Mouse (Mus musculus) lung, embryonic 16.5 days (tissue): Measurements from ENCODE around the gene Tmem217. TPM values are rescaled to one million over a fixed set of nuclear protein-coding genes. Genes with fewer than 3 reads are reported as not detected.

Experiments
- ATAC-seq: fragments of 200-750 bp; cut with Nextera tagmentation; 2 replicates; pipeline ENCODE4 v1.8.0; 2017; ENCODE audit warnings: low read depth, mild to moderate bottlenecking, moderate library complexity
- H3K27ac ChIP-seq: fragments of 300-500 bp; sonication (generic); 2 replicates; pipeline ENCODE4 v1.5.1; 2014; ENCODE audit warnings: mild to moderate bottlenecking, control low read depth, low read length
- H3K27me3 ChIP-seq: fragments of 300-500 bp; sonication (generic); 2 replicates; pipeline ENCODE4 v1.6.1; 2014; ENCODE audit warnings: low read depth, low read length, mixed read lengths; ENCODE audit not compliant: control insufficient read depth, insufficient read depth
- H3K36me3 ChIP-seq: fragments of 300-500 bp; sonication (generic); 2 replicates; pipeline ENCODE4 v1.6.1; 2014; ENCODE audit warnings: low read length; ENCODE audit not compliant: control insufficient read depth, insufficient read depth
- H3K4me1 ChIP-seq: fragments of 300-500 bp; sonication (generic); replicated peaks from 2 replicates; pipeline ENCODE4 v1.6.1; 2014; ENCODE audit warnings: low read length, mixed read lengths; ENCODE audit not compliant: control insufficient read depth, insufficient read depth
- H3K4me2 ChIP-seq: fragments of 300-500 bp; sonication (generic); 2 replicates; pipeline ENCODE4 v1.6.1; 2014; ENCODE audit warnings: low read depth, low read length, control low read depth
- H3K4me3 ChIP-seq: fragments of 300-500 bp; sonication (generic); 2 replicates; pipeline ENCODE4 v1.5.1; 2014; ENCODE audit warnings: mild to moderate bottlenecking, low read length, control low read depth
- H3K9ac ChIP-seq: fragments of 300-500 bp; sonication (generic); 2 replicates; pipeline ENCODE4 v1.6.1; 2014; ENCODE audit warnings: low read length, control low read depth
- H3K9me3 ChIP-seq: fragments of 300-500 bp; sonication (generic); 2 replicates; pipeline ENCODE4 v1.6.1; 2016; ENCODE audit warnings: low read length; ENCODE audit not compliant: control insufficient read depth
- WGBS: fragments of 180-500 bp; shearing (Covaris S2); extraction: QIAGEN DNeasy Blood & Tissue Kit; methylation state at CpG from one replicate; pipeline ENCODE4 v1.1.7; 2014; 5-methylcytosine and 5-hydroxymethylcytosine counted together
- polyA plus RNA-seq: library from polyadenylated mRNA; unstranded; fragments of >200 nt; fragmentation: Nextera tagmentation; extraction: Ambion mirVana; gene quantifications from 2 replicates; pipeline ENCODE4 v1.2.1, GENCODE M21; 2015

Gene Tmem217
- polyA plus RNA-seq, 1 experiment from 2014 or later = 0.85 TPM

- Histone ChIP-seq H3K4me1 (peaks cover 15% of the 10 kb centered on the region), H3K27me3 (no peaks in the 10 kb centered on the region), H3K4me3 (no peak overlapping the region), H3K27ac (no peak overlapping the region), H3K9me3 (no peaks in the 10 kb centered on the region), H3K4me2 (no peak overlapping the region), H3K36me3 (peaks cover 2% of the 10 kb centered on the region; the same call in 1 of the 2 replicates), H3K9ac (no peak overlapping the region)
- no peak for ATAC-seq
- WGBS = 63% methylated on average over 10 of the region's 10 CpGs
Measured at GRCm38 (mm10) chr17:29494062-29494731, 58.0 kb downstream of the Tmem217 start.

DNA sequence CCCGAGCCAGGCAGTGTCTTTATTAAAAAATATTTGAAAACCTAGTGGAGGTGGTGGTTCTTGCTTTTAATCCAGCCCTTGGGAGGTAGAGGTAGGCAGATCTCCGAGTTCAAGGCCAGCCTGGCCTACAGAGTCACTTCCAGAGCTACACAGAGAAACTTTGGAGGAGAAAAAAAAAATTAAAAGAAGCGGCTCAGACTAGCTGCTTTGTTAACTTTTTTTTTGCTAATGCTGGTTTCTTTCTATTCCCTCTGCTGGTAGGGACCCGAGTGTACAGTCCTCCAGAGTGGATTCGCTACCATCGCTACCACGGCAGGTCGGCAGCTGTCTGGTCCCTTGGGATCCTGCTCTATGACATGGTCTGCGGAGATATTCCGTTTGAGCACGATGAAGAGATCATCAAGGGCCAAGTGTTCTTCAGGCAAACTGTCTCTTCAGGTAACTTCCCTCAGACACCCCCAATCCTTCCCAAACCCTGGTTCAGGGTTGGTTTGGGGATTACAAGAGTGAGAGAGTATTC is 58.7 kb downstream of the Tmem217 start:
- H3K9ac ChIP-seq = no peak overlapping the region
- 75% methylated on average over 11 of the region's 11 CpGs for WGBS
- no peak overlapping the region for H3K27ac ChIP-seq
- peak overlapping the region; percentile 93 for H3K4me2 ChIP-seq
- peaks cover 2% of the 10 kb centered on the region; the same call in 1 of the 2 replicates for H3K36me3 ChIP-seq
- peak overlapping the region; percentile 78 for H3K4me3 ChIP-seq
- ATAC-seq = no peak
- peaks cover 21% of the 10 kb centered on the region for H3K4me1 ChIP-seq
- H3K9me3 ChIP-seq = no peaks in the 10 kb centered on the region
- no peaks in the 10 kb centered on the region for H3K27me3 ChIP-seq

DNA sequence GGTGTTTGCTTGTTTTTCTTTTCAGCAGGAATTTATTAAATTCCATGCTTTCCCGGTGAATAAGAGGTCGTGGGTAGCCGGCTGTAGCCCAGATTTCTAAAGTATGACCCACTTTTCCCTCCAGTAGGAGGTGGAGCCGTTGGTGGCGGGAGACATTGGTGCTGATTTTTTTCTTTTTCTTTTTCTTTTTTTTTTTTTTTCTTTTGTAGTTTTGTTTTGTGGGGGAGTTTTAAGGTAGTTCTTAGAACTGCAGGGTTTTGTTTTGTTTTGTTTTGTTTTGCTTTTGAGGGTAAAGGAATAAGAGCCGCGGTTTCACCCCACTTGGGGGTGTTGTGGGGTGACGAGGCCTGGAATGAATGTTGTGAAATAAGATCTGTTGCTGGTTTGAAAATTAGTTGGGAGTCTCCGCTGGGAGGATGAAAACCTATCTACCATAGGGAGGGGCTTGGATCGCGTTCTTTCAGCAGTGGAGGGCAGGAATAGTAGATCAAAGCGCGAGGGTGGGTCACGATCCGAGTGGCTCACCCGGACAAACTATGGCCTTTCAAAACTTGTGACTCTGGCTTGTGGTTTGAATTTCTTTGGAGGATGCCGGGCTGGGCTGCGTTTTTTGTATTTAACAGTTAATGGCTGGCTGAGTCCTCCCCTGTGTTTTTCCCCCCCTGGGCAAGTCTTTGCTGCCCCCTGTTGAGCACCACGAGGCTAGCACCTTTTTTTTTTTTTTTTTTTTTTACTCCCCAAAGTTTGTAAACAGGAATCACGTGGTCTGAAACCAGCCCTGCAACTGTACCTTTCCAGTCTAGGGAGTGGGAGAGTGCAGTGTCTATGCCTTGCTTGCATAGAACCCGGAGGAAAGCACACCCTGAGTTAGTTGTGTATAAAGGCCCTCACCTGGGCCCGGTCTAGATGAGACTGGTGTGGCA is 59.7 kb downstream of the Tmem217 start:
- 0 out of 2 replicates have a peak, but pooled peaks have one; percentile 0 for ATAC-seq
- Histone ChIP-seq H3K9me3 (no peaks in the 10 kb centered on the region), H3K36me3 (peaks cover 2% of the 10 kb centered on the region; the same call in 1 of the 2 replicates), H3K4me1 (peaks cover 18% of the 10 kb centered on the region), H3K4me2 (peak overlapping the region; percentile 93), H3K27ac (peak overlapping the region; percentile 72), H3K4me3 (peak overlapping the region; percentile 78), H3K9ac (peak overlapping the region; percentile 85), H3K27me3 (no peaks in the 10 kb centered on the region)
- 1% methylated on average over 22 of the region's 22 CpGs for WGBS

GRCm38 (mm10) chr17:29491591-29492268 is 60.5 kb downstream of the Tmem217 start:
- Histone ChIP-seq H3K9ac (peak overlapping the region; percentile 85), H3K27ac (peak overlapping the region; percentile 71), H3K4me1 (peaks cover 18% of the 10 kb centered on the region), H3K36me3 (peaks cover 2% of the 10 kb centered on the region; the same call in 1 of the 2 replicates), H3K9me3 (no peaks in the 10 kb centered on the region), H3K27me3 (no peaks in the 10 kb centered on the region), H3K4me2 (peak overlapping the region; percentile 93), H3K4me3 (peak overlapping the region; percentile 78)
- ATAC-seq = no peak
- WGBS = under 1% methylated on average over 48 of the region's 48 CpGs

GRCm38 (mm10) chr17:29490713-29491581 is 61.2 kb downstream of the Tmem217 start, which contains the start of gene Pim1:
Gene Pim1, plus strand, starts transcription at chr17:29490753.
- peak; percentile 39 for ATAC-seq
- peak within 1 kb of the TSS; percentile 78 for H3K4me3 ChIP-seq
- peaks cover 2% of the 10 kb centered on the region; the same call in 1 of the 2 replicates for H3K36me3 ChIP-seq
- WGBS = under 1% methylated on average over 74 of the region's 99 CpGs
- H3K9me3 ChIP-seq = no peaks in the 10 kb centered on the region
- H3K9ac ChIP-seq = peak within 1 kb of the TSS; percentile 85
- peak within 1 kb of the TSS; percentile 93 for H3K4me2 ChIP-seq
- no peaks in the 10 kb centered on the region for H3K27me3 ChIP-seq
- H3K4me1 ChIP-seq = peaks cover 18% of the 10 kb centered on the region
- H3K27ac ChIP-seq = peak within 1 kb of the TSS; percentile 94

- Histone ChIP-seq H3K4me1 (peaks cover 18% of the 10 kb centered on the region), H3K4me3 (peak overlapping the region; percentile 78), H3K27me3 (no peaks in the 10 kb centered on the region), H3K27ac (peak overlapping the region; percentile 94), H3K9ac (peak overlapping the region; percentile 78), H3K4me2 (peak overlapping the region; percentile 86), H3K36me3 (peaks cover 2% of the 10 kb centered on the region; the same call in 1 of the 2 replicates), H3K9me3 (no peaks in the 10 kb centered on the region)
- ATAC-seq = peak; percentile 95
- under 1% methylated on average over 62 of the region's 68 CpGs for WGBS
Measured at GRCm38 (mm10) chr17:29489971-29490712, 62.0 kb downstream of the Tmem217 start.

DNA sequence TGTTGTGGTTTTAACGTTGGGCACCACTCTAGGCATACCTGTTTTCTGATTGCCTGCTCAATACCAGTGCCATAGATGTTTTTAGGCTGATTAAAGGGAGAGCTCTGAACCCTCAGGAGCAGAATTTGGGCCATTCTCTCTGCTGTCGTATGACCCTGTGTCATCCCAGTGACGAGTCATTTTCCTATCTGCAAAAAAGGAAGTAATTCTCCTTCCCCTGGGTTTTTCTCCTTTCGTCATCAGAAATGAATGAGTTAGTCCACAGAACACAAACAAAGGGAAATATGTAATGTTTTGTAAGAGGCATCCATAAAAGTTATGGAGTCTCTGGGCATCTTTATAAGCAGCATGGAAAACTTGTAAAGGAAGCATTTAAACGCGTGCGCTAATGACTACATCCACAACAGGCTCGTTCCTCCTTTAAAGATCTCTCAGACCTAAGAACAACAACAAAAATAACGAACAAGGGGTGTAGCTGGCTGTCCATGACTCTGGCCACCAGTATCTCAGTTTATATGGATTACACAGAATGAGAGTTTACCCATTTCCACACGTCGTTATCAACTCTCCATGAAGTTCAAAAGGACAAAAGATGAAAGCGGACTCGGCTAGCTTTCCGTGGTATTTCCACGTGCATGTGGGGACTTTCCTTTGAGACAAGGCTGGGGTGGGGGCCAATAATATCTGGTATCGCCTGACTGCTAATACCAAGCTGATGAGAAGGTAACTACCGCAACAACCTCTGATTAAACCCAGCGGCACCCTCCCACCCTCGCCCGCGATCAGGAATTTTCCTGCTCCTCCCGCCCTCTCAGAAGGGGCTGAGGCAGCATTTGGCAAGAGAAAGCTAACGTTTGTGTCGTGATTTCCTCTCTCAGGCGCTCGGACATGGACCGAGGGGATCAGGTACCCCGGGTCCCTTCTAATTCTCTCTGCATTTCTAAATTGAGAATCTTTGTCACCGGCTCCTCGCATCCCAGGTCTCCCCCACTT is 62.9 kb downstream of the Tmem217 start:
- WGBS = 3% methylated on average over 30 of the region's 30 CpGs
- Histone ChIP-seq H3K27me3 (no peaks in the 10 kb centered on the region), H3K4me3 (peak overlapping the region; percentile 66), H3K9ac (peak overlapping the region; percentile 78), H3K27ac (peak overlapping the region; percentile 94), H3K9me3 (no peaks in the 10 kb centered on the region), H3K36me3 (peaks cover 2% of the 10 kb centered on the region; the same call in 1 of the 2 replicates), H3K4me2 (peak overlapping the region; percentile 86), H3K4me1 (peaks cover 18% of the 10 kb centered on the region)
- ATAC-seq = no peak
